Mouse (Mus musculus): ENCODE measurements at regions not wholly inside any gene's neighbourhood (a gene's known extent, or its start where the extent isn't known, plus 50 kb on each side); places are given as distances from the start of the nearest gene placed in this dataset.

GRCm38 (mm10) chr2:159498691-159499090 lies 704.1 kb downstream of the Dhx35 start:
- no peak for DNase-seq (ENCODE audit: low spot score in 2 of 2)

DNA sequence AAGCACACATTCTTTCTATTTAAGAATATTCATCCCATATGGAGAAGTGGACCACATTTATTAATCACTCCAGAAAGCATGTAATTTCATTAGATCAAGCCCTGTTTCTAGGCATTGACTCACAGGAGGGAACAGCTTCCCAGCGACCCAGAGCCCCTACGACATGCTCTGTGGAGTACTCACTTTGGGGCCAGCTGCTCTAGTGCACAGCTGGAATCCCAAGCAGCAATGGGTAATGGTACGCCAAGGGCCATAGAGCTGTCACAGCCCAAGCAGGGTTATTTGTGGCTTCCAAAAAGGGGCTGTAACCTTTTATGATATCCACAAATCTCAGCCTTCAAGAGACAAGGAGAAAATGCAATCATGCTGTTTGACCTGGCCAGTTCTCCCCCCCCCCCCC lies 706.4 kb downstream of the Dhx35 start:
- DNase-seq (ENCODE audit: low spot score in 2 of 2): no peak

GRCm38 (mm10) chr2:159519066-159519465 lies 724.5 kb downstream of the Dhx35 start:
- no peak for DNase-seq (ENCODE audit: low spot score in 2 of 2)

GRCm38 (mm10) chr2:159523739-159524138 lies 729.1 kb downstream of the Dhx35 start:
- no peak for DNase-seq (ENCODE audit: low spot score in 2 of 2)

DNA sequence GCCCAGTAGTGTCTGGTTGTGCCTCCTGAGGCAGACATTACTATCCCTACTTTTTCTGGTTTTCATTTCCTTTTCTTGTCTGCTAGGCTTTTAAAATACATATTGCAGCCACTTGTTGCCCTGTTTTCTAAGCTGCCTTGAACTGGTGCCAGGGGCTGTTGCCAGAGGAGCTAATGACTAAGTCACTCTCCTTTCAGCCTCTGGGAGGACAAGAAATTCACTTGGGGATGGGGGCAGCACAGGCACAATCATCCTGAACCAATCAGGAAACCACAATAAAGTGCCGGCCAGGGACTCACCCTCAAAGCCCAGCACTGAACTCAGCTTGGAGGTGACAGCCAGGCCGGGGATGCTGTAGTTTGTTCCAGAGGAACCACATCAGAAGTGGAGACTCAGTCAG lies 740.3 kb downstream of the Dhx35 start:
- DNase-seq (ENCODE audit: low spot score in 2 of 2): peak; percentile 49 to 57

- no peak for DNase-seq (ENCODE audit: low spot score in 2 of 2)
These were observed 744.7 kb downstream of the Dhx35 start for GRCm38 (mm10) chr2:159539261-159539660.

DNA sequence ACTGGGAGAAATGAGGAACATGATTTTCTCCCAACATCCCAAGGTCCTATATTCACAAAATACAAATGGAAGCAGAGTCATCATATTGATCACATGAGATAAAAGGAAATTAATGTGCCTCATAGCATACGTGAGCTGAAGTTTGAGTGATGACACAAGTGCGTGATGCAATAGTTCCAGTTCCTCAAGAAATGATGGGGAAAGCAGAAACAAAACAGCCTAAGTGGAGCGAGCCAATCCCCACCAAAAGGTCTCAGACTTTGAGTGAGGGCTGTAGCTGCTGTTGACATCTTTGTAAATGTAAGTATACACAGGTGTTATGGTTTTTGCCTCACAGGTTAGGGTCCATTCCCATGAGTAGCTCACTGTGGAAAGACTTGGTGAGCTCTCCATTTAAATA lies 763.0 kb downstream of the Dhx35 start:
- no peak for DNase-seq (ENCODE audit: low spot score in 2 of 2)

DNA sequence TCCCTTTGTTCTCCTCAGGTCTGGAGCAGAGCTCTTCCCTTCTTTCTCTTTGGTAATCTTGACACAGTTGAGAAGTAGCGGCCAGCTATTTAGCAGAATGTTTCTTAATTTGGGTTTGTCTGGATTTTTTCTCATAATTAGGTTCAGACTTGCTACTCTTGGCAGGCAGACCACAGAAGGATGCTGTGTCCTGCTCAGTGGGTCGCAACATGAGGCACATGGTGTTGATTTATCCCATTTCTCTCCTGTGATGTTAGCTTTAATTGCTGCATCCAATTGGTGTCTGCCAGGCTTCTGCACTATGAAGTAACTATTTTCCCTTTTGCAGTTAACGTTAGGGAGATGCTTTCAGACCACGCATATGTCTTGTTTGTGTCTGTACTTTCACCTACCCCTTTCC lies 768.7 kb downstream of the Gm826 start:
- DNase-seq (ENCODE audit: low spot score in 2 of 2): no peak

DNA sequence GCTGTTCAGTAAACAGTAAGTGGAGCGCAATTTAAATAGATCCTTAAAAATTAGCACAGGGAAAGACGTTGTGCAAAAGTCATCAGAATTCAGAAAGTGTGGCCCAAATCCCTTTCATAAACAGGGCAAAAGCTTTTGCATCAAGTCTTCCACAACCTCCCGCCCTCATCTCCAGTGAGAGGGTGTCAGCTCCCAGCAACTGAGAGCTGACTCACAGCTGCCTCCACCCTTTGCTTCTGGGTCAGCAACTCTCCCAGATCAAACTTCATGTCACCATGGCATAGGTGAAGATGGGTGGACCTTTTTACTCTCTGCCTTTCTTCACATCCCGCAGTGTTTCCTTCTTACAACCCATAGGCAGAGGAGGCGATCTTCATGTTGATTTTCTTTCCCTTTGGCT lies 768.0 kb downstream of the Gm826 start:
- DNase-seq (ENCODE audit: low spot score in 2 of 2): no peak

GRCm38 (mm10) chr2:159566461-159566860 lies 767.5 kb downstream of the Gm826 start:
- DNase-seq (ENCODE audit: low spot score in 2 of 2): peak; percentile 40 to 42

GRCm38 (mm10) chr2:159568391-159568790 lies 765.6 kb downstream of the Gm826 start:
- DNase-seq (ENCODE audit: low spot score in 2 of 2): no peak

- DNase-seq (ENCODE audit: low spot score in 2 of 2): no peak
These were observed 762.1 kb downstream of the Gm826 start for GRCm38 (mm10) chr2:159571862-159572261.

GRCm38 (mm10) chr2:159575271-159575670 lies 758.7 kb downstream of the Gm826 start:
- no peak for DNase-seq (ENCODE audit: low spot score in 2 of 2)

DNA sequence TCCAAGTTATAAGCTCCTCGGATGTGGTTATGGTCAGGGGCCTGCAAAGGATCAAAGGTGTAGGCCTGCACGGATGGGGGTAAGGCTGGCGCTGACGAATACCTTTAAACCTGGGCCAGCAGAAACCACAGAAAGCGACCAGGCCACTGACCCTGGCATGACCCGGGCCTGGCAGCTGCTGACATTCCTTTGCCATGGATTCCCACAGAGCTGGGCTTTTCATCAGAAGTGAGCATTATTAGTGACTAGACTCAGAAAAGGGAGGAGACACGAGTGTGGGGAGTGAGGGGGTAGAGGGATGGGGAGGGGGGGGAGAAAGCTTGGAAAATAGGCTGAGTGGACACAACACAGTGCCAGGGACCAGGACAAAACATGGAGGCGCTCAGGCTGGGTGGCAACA lies 750.9 kb downstream of the Gm826 start:
- no peak for DNase-seq (ENCODE audit: low spot score in 2 of 2)

DNA sequence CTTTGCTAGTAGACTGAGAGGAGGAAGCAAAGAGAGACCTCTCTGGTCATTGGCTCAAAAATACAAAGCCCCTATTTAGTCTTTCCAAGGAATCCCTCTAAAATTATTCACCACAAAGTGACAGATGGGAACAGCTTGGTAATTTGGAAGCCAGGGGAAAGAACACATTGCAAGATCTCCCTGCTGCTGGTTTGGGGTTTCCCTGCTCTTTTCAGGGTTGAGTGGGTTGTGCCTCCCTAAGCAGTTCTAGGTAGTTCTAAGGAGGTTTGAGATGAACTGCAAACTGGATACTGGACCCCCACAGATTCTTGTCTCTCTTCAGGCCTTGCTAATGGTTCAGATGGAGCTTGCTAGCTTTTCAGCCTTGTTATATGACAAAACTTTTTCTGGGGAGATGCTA lies 749.3 kb downstream of the Gm826 start:
- DNase-seq (ENCODE audit: low spot score in 2 of 2): no peak

GRCm38 (mm10) chr2:159586697-159587473 lies 747.1 kb downstream of the Gm826 start:
- DNase-seq (ENCODE audit: low spot score in 2 of 2): no peak

GRCm38 (mm10) chr2:159591396-159592124 lies 742.4 kb downstream of the Gm826 start:
- no peak for DNase-seq (ENCODE audit: low spot score in 2 of 2)

DNA sequence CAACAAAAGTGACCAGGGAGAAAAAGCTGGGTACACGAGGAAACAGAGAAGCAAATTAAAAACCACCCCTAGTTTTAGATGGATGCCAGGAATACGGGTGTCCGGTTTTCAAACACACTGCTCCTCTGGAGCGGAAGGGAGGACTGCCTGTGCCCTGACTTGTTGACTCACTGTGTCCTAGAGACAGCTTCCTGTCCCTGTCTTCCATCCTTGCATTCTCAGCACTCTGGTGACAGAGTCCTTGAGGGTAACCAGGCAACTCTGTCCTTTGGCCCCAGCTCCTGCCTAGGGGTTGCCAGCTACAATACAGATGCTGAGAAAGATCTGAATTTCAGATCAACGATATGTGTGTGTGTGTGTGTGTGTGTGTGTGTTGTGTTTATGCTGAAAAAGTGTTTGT lies 741.1 kb downstream of the Gm826 start:
- peak in 1 of 2 experiments; percentile 36 for DNase-seq (ENCODE audit: low spot score in 2 of 2)

- no peak for DNase-seq (ENCODE audit: low spot score in 2 of 2)
These were observed 737.7 kb downstream of the Gm826 start for GRCm38 (mm10) chr2:159596285-159596684.

DNA sequence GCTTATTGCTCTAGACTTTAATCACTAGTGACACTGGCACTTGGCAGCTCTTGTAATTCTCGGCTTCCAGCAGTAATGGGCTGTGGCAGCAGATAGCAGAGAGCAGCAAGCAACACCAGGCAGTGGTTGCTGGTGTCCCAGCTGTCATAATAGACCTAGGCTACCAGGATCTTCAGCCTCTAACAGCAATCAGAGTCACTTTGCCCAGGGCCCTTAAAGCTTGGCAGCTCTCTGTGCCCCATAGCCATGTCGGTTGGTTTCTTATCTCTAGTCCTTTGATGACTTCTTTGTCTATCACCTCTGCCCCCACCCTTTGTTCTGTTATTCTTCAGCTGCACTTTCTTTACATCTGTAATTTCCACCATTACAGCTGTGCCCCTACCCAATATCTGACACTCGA lies 735.9 kb downstream of the Gm826 start:
- no peak for DNase-seq (ENCODE audit: low spot score in 2 of 2)

DNA sequence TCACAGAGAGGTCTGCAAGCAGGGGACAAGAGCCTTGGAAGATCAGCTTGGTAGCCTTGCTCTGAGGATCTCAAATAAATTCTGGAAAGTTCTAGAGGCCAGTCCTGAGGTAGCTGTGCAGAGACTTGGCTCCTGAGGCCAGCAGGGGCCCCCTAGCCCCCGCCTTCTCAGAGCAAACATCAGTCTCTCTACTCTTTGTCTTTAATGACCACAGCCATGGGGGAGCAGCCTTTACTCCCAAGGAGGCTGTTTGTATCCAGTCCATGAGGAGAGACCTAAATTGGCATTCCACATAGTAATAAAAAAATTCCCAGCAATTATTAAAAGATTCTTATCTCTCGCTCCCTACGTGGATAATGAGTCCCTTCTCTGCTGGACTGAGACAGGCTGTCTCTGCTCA lies 726.8 kb downstream of the Gm826 start:
- DNase-seq (ENCODE audit: low spot score in 2 of 2): no peak

DNA sequence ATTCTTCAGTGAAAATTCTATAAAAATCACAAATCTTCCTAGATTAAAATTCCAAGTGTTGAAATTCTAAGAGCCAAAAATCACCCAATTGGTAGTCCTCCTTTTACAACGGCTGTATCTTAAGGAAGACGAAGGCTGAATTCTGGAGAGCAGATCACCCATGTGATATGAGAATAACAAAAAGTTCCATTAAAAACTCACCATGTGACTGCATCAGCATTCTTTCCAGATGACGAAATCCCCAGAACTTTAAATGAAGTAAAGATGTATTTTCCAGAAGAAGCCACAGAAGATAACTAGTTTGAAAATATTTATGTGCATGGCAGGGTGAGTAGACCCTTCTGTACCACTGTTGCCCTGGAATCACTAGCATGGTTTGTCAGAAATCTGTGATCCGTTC lies 723.5 kb downstream of the Gm826 start:
- DNase-seq (ENCODE audit: low spot score in 2 of 2): no peak

- no peak for DNase-seq (ENCODE audit: low spot score in 2 of 2)
These were observed 717.3 kb downstream of the Gm826 start for GRCm38 (mm10) chr2:159616685-159617084.

All from adrenal gland, adult 18-20 months (tissue).